Mouse (Mus musculus): Measurements from ENCODE around the gene Nek8.

GRCm38 (mm10) chr11:78177437-78177836 is 962 bp upstream of the Nek8 start:
- TF ChIP-seq ZKSCAN1 (IDR thresholded peaks at IDR 0.05; ENCODE audit: borderline replicate concordance, low read depth, low read length) (no peak), POLR2AphosphoS2 (IDR thresholded peaks at IDR 0.05; ENCODE audit: low read depth, low read length) (no peak), ETS1 (conservative IDR thresholded peaks at IDR 0.05; ENCODE audit: low read depth, low read length) (no peak), MXI1 (IDR thresholded peaks at IDR 0.05; ENCODE audit: low read depth, low read length) (no peak; the same call in 1 of the 2 replicates), EP300 (IDR thresholded peaks at IDR 0.05; ENCODE audit: low read length) (no peak)

All from CH12.LX (cell line).